Mouse (Mus musculus): ENCODE data around the gene Rreb1. TPM values are rescaled to one million over a fixed set of nuclear protein-coding genes. Genes with fewer than 3 reads are reported as not detected.

Rreb1 gene
- total and polyA plus RNA-seq, 3 experiments: 8.1 to 34.0 TPM; not detected in 1

DNA sequence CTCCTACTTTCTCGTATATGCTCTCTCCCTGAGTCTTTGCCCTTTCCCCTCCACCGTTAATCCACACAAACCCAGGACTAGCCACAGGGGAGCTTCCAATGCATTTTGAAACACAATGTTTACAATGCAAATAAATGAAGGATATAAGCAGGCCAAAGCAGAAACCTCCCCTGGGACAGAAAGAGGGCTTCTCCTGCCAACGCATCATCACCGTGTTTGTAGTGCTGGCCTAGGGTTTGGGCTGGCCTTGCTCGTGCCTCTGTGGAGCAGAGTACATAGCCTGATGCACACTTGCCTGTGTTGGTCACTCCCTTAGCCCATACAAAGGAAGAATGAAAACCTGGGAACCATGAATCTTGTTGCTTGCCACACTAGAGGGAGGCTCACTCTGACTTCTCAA, 162.4 kb downstream of the Rreb1 start:
- H3K9me3 ChIP-seq (replicated peaks; ENCODE audit: insufficient read depth, low read length): no peaks in the 10 kb centered on the region
- no peak for DNase-seq (ENCODE audit: low read depth, low spot score)
- H3K27ac ChIP-seq (ENCODE audit: control insufficient read depth, low read depth, low read length): no peak overlapping the region
- no peaks in the 10 kb centered on the region for H3K79me2 ChIP-seq (ENCODE audit: control insufficient read depth, insufficient read depth, low read length, poor library complexity)
- H3K36me3 ChIP-seq (ENCODE audit: control insufficient read depth in 1 of 2, insufficient read depth in 2 of 2, low read length in 2 of 2): peaks cover 0 to 17% of the 10 kb centered on the region in 2 experiments; a peak in 2 of 4 replicates
- H3K4me3 ChIP-seq (ENCODE audit: control insufficient read depth in 1 of 2, insufficient read depth in 1 of 2, low read depth in 2 of 2, low read length in 2 of 2): no peak overlapping the region
- no peaks in the 10 kb centered on the region for H3K27me3 ChIP-seq (ENCODE audit: control insufficient read depth in 1 of 2, insufficient read depth in 2 of 2, low read length in 2 of 2)
- TF ChIP-seq USF2 (IDR thresholded peaks at IDR 0.05; ENCODE audit: borderline replicate concordance in 1 of 2, insufficient read depth in 1 of 2, low read depth in 1 of 2, low read length in 2 of 2) (no peak), ETS1 (IDR thresholded peaks at IDR 0.05; ENCODE audit: low read depth, low read length) (no peak), E2F4 (IDR thresholded peaks at IDR 0.05; ENCODE audit: borderline replicate concordance, low read depth, low read length) (no peak), SMC3 (IDR thresholded peaks at IDR 0.05; ENCODE audit: low read depth, low read length) (no peak), MXI1 (IDR thresholded peaks at IDR 0.05; ENCODE audit: low read depth, low read length) (no peak), ZNF384 (IDR thresholded peaks at IDR 0.05; ENCODE audit: low read depth, low read length) (no peak), NELFE (IDR thresholded peaks at IDR 0.05; ENCODE audit: low read depth, low read length) (no peak), MYB (IDR thresholded peaks at IDR 0.05; ENCODE audit: low read depth, low read length) (no peak), ELF1 (IDR thresholded peaks at IDR 0.05; ENCODE audit: low read depth, low read length) (no peak), EP300 (IDR thresholded peaks at IDR 0.05; ENCODE audit: low read depth in 1 of 2, low read length in 2 of 2) (no peak), SIN3A (IDR thresholded peaks at IDR 0.05; ENCODE audit: low read length) (no peak), MYC (IDR thresholded peaks at IDR 0.05; ENCODE audit: low read depth, low read length) (no peak), POLR2AphosphoS2 (IDR thresholded peaks at IDR 0.05; ENCODE audit: low read length) (no peak), TBP (IDR thresholded peaks at IDR 0.05; ENCODE audit: low read depth, low read length) (no peak)
- no peak overlapping the region for H3K9ac ChIP-seq (ENCODE audit: control insufficient read depth, low read depth, low read length, poor library complexity, severe bottlenecking)
- no peaks in the 10 kb centered on the region for H3K4me1 ChIP-seq (ENCODE audit: control insufficient read depth in 1 of 2, insufficient read depth in 2 of 2, low read length in 2 of 2)

DNA sequence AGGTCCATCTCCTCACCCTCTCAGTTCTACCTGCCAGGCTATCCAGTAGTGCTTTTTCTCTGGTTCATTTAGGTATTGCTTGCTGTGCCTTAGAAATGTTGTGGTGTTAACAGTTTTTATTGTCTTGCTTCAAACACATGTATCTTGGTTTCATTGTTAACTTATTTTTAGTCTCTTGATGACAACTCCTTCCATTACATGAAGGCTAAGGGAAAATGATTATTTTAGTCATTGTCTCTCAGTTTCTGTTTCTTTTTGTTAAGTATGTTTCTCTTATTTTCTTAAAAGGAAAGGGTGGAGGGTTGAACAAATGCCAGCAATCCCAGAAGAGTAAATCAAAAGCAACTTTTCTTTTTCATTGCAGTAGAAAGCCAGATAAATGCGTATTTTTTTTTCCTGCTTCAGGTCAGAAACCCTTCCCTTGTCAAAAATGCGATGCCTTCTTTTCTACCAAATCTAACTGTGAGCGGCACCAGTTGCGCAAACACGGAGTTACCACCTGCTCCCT, 163.0 kb downstream of the Rreb1 start:
- Histone ChIP-seq H3K27me3 (ENCODE audit: control insufficient read depth in 1 of 2, insufficient read depth in 2 of 2, low read length in 2 of 2) (no peaks in the 10 kb centered on the region), H3K9me3 (replicated peaks; ENCODE audit: insufficient read depth, low read length) (no peaks in the 10 kb centered on the region), H3K4me1 (ENCODE audit: control insufficient read depth in 1 of 2, insufficient read depth in 2 of 2, low read length in 2 of 2) (no peaks in the 10 kb centered on the region), H3K4me3 (ENCODE audit: control insufficient read depth in 1 of 2, insufficient read depth in 1 of 2, low read depth in 2 of 2, low read length in 2 of 2) (no peak overlapping the region), H3K36me3 (ENCODE audit: control insufficient read depth in 1 of 2, insufficient read depth in 2 of 2, low read length in 2 of 2) (peaks cover 0 to 14% of the 10 kb centered on the region in 2 experiments; a peak in 2 of 4 replicates), H3K9ac (ENCODE audit: control insufficient read depth, low read depth, low read length, poor library complexity, severe bottlenecking) (no peak overlapping the region), H3K27ac (ENCODE audit: control insufficient read depth, low read depth, low read length) (no peak overlapping the region), H3K79me2 (ENCODE audit: control insufficient read depth, insufficient read depth, low read length, poor library complexity) (no peaks in the 10 kb centered on the region)
- TF ChIP-seq NELFE (IDR thresholded peaks at IDR 0.05; ENCODE audit: low read depth, low read length) (no peak), TCF12 (IDR thresholded peaks at IDR 0.05; ENCODE audit: low read depth, low read length) (no peak), TBP (IDR thresholded peaks at IDR 0.05; ENCODE audit: low read depth, low read length) (no peak), CHD1 (IDR thresholded peaks at IDR 0.05; ENCODE audit: low read depth, low read length) (no peak), EP300 (IDR thresholded peaks at IDR 0.05; ENCODE audit: low read depth in 1 of 2, low read length in 2 of 2) (no peak), GABPA (IDR thresholded peaks at IDR 0.05; ENCODE audit: low read depth, low read length) (no peak)
- DNase-seq (ENCODE audit: low read depth, low spot score): no peak
